Mouse (Mus musculus) thymus, postnatal 4 days (tissue): ENCODE measurements around the gene Nfx1.
A peak's percentile ranks its signal among the peaks of the same experiment; 100 is the strongest.

Experiments
- DNase-seq: peaks from one replicate; pipeline ENCODE4 v3.0.0; 2021

Nfx1 gene

GRCm38 (mm10) chr4:41047524-41048271, 77.0 kb downstream of the Nfx1 start, which contains the start of gene Aqp7:
Aqp7 (minus strand) TSS chr4:41048139.
- no peak for DNase-seq

- DNase-seq: no peak
Observed at GRCm38 (mm10) chr4:41048926-41049325, 78.2 kb downstream of the Nfx1 start.

- DNase-seq: peak; percentile 90
Observed at GRCm38 (mm10) chr4:41050726-41051675, 80.3 kb downstream of the Nfx1 start.

GRCm38 (mm10) chr4:41051781-41052180, 81.1 kb downstream of the Nfx1 start:
- no peak for DNase-seq

- no peak for DNase-seq
Observed at GRCm38 (mm10) chr4:41055111-41055510, 84.4 kb downstream of the Nfx1 start.

GRCm38 (mm10) chr4:41056253-41056652, 85.5 kb downstream of the Nfx1 start:
- no peak for DNase-seq

- no peak for DNase-seq
Observed at GRCm38 (mm10) chr4:41056742-41057332, 86.1 kb downstream of the Nfx1 start.

- no peak for DNase-seq
Observed at GRCm38 (mm10) chr4:41057361-41057760, 86.7 kb downstream of the Nfx1 start.

GRCm38 (mm10) chr4:41063351-41063750, 92.6 kb downstream of the Nfx1 start:
- no peak for DNase-seq

- peak; percentile 66 for DNase-seq
Observed at GRCm38 (mm10) chr4:41063894-41064673, 93.4 kb downstream of the Nfx1 start.

- no peak for DNase-seq
Observed at GRCm38 (mm10) chr4:41065196-41065595, 94.5 kb downstream of the Nfx1 start.

GRCm38 (mm10) chr4:41071500-41072429, 101.1 kb downstream of the Nfx1 start:
- DNase-seq: no peak

GRCm38 (mm10) chr4:41073008-41073817, 102.5 kb downstream of the Nfx1 start:
- DNase-seq: no peak

- no peak for DNase-seq
Observed at GRCm38 (mm10) chr4:41074461-41074860, 103.8 kb downstream of the Nfx1 start.
